Mouse (Mus musculus) c-Kit-positive CD71-negative TER-119-negative erythroid progenitor cells, embryonic 14.5 days (primary cell): ENCODE data around the gene Kcnq5.
"Not testable (repeated sequence)": the region's sequence is repeated elsewhere in the genome, so short reads cannot be mapped to it uniquely, and the experiment has no call there.

Source experiments
- DNase-seq: peaks from one replicate; pipeline ENCODE4 v3.0.0-alpha.2; 2013; ENCODE audit warnings: low read depth

Kcnq5 gene

DNA sequence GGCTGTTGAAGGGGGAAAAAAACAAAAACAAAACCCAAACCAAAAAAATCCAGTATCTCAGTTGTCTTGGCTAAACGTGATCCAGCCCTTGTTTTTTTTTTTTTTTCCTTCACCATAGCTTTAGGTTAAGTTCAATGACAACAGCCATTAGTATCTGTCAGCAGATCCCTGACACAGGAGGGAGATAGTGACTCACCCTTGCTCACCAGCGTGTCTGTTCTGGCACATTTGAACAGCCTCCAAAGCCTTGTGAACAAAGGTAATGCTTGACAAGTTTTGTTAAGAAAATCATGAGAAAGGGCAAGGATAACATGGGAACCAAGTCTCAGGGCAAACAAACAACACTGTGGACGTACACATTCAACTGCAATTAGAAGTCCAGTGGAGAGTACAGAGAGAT, 123.2 kb downstream of the Kcnq5 start:
- no peak for DNase-seq

DNA sequence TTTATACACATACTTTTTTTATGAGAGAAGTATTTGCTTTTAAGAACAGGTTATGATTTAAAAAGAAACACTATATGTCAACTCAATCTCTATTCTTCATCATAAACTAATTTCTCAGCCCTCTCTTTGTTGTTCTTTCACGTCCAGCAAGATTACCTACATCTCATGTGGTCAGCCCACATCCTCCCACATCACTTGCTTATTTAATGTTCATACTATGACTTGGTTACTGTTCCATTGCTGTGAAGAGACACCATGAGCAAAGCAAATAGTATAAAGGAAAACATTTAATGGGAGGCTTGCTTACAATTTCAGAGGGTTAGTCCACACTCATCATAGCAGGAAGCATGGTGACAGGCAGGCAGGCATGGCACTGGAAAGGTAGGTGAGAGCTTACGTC, 124.4 kb downstream of the Kcnq5 start:
- DNase-seq = no peak

DNA sequence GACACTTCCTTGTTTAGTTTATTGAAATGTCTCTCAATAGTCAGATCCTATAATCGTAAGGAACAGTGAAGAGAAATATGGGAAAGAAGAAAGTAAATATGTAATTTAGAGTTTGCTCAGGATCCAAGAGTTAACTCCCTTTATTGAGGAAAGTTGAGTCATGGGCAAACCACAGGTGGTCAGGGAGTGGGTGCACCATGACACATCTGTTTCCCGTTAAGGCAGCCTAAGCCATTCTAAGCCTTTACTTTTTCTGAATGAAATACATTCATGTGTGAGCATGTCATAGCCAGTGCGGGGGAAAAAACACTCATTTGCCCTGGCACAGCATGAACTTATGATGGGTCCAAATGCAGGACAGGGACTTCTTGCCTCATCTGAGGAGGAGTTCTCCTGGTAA, 125.4 kb downstream of the Kcnq5 start:
- DNase-seq = no peak

GRCm38 (mm10) chr1:21829909-21830455, 131.8 kb downstream of the Kcnq5 start:
- DNase-seq = no peak

DNA sequence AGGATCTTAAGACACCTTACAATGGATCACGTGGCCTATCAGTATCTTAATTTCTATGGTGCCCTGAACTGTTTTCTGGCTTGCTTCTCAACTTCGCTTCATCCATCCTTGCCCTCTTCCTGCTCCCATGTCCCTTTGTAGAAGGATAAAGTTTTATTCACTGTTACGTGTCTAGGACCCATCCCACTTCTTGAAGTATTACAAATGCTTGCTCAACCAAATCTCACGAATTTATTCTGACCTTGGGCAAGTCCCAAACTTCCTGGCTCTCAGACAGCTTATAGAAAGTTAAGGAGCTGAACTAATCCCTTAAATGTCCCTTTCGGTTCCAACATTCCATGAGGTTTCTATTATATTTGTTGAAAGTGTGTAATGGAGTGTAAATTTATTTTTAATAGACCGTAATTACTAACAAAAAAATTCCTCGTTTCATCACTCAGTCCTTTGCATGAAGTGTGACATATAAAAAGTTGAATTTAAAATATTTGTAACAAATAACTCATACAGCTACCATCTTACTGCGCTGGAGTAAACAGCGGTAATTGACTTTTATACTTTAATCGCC, 141.6 kb downstream of the Kcnq5 start:
- no peak for DNase-seq

DNA sequence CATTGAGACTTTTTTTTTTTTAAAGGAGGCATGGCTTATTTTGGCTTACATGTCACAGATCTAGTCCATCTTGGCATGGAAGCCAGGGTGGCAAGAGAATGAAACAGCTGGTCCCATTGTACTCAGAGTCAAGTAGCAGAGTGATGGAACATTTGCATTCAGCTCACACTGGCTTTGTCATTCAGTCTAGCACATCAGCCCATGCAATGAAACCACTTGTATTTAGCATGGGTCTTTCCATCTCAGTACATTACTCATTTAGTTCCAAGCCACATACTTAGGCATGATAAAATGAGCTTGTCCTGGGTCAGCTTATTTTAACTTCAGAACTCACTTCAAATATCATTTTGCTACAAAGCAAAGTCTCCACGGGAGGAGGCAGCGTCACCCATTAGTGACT, 156.7 kb downstream of the Kcnq5 start:
- no peak for DNase-seq

- no peak for DNase-seq
These were observed 157.3 kb downstream of the Kcnq5 start for GRCm38 (mm10) chr1:21804477-21804866.

DNA sequence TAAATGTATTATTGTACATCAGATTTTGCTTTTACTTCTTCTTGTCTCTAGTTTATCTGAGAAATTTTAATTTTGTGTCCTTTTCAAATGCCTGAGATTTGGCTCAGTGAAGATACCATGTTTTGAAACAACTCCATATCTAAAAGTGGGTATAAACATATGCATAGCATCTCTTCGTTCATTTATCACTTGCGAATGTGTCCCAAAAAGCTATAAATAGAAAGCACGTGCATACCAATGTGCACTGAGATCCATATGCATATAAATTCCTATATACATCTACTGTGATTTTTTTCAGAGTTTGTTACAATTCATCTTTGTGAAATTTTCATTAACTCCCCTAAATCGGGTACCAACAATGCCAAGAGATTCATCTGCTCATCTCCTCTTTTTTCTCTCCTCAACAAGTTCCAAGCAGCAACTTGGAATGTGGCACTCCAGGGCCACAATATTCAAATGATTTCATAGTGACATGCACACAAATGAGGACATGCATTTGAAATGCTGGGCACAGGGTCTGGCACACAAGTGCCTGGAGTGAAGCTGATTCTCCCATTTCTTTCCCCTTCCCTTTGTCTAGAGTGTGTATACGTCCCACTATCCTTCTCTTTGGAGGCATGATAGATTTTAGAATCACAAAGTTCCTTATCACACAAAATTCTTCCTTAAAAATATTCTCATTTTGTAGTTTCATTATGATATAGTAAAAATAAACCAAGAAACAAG, 157.8 kb downstream of the Kcnq5 start:
- no peak for DNase-seq

- no peak for DNase-seq
These were observed 181.0 kb downstream of the Kcnq5 start for GRCm38 (mm10) chr1:21780746-21781145.

DNA sequence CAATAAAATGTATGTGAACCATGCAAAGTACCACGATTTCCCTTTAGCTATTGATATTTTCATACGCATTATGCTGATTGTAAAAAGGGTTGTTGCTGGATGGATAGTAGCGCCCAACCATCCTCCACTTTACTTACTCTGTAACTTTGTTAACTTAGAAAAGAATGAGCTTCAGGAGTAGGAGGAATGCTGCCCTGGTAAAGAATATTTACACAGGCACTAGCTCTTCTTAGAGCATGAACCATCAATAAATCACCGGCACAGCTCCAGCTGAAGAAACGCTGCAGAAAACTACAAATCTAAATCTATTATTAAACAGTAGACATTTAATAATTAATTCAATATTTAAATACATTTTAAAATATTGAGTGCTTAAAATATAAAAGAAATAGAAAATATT, 184.2 kb downstream of the Kcnq5 start:
- DNase-seq = no peak

- no peak for DNase-seq
These were observed 187.8 kb downstream of the Kcnq5 start for GRCm38 (mm10) chr1:21773931-21774330.

GRCm38 (mm10) chr1:21770494-21770893, 191.2 kb downstream of the Kcnq5 start:
- DNase-seq = no peak

GRCm38 (mm10) chr1:21749297-21749696, 212.4 kb downstream of the Kcnq5 start:
- DNase-seq = no peak

DNA sequence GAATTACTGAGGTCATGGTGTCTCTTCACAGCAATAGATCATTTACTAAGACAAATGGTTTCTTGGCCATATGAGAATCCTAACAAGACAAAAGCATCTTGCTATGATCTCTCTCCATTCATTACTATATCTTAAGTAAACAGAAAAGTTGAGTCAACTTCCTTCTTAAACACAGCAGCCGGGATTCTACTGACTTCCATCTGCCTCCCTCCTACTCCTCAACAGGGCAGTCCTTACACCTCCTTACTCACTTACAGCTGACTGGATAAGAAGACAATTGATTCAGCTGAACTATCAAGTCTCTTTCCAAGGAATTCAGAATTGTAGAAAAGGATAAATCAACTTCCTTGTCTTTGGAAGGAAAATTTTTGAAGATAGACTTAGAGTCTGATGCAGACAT, 232.6 kb downstream of the Kcnq5 start:
- DNase-seq = no peak

DNA sequence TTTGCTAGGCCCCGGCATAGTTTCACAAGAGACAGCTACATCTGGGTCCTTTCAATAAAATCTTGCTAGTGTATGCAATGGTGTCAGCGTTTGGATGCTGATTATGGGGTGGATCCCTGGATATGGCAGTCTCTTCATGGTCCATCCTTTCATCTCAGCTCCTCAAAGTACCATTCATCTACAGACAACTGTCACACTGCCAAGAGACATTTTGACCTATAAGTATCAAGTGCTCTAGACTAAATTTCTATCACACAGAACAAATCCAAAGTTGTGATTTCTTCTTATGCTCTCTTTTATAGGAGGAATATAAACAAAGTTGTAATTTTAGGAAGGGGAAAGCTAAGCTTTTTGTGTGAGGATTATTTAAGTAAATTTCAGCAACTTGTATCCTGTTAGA, 238.5 kb downstream of the Kcnq5 start:
- not testable (repeated sequence) for DNase-seq

DNA sequence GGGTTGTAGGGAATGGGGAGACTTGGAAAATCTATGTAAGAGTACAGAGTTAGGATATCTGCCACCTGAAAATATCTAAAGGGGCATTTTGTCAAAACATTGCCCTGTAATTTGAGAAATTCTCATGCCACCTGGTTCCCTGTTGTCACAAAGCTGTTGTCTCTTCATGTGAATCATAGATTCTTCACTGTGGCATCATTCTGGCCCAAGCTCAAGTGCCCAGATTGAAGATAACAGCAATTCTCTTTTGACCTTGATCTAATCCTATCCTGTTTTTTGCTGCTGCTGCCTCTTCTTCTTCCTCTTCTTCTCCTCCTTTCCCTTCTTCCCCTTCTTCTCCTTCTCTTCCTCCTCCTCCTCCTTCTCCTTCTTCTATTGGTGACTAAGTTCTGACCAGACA, 240.5 kb downstream of the Kcnq5 start:
- no peak for DNase-seq

GRCm38 (mm10) chr1:21714816-21715215, 246.9 kb downstream of the Kcnq5 start:
- no peak for DNase-seq

GRCm38 (mm10) chr1:21712711-21713110, 249.0 kb downstream of the Kcnq5 start:
- no peak for DNase-seq

- no peak for DNase-seq
These were observed 271.3 kb downstream of the Kcnq5 start for GRCm38 (mm10) chr1:21690458-21690857.

GRCm38 (mm10) chr1:21688918-21689317, 272.8 kb downstream of the Kcnq5 start:
- no peak for DNase-seq

DNA sequence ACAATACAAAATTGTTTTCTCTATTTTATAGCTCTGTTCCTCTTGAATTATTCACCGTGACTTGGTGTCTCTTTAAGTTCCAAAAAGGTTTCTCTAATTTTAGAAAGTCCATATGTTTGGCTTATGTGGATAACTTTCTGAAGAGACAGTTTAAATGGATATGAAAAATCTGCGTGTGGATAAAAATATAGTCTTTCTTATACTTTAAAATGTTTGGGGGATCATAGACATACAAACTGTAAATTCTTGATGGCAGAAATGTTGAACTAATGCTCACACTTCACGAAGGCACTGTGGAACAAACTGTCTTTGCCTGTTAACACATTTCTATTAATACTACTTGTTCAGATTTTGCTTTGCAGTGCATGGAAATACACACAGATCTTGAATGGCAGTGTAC, 277.3 kb downstream of the Kcnq5 start:
- no peak for DNase-seq

GRCm38 (mm10) chr1:21676805-21677204, 284.9 kb downstream of the Kcnq5 start:
- no peak for DNase-seq

DNA sequence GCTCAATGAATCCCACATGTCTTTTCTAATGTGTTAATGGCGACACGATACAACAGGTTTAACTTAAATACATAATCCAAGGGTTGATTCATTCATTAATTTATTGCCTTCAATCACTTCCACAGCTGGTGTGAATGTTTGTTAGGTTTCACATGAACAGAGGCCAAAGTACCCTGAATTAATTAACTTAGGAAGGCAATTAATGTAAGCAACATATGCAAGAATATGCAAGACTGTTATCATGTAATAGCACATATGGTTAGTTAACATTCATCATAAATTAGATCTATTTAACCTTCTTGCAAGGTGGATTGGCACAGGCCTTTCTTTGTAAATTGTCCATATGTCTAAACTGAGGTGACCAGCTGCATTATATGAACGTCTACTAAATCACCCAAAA, 300.9 kb downstream of the Kcnq5 start:
- DNase-seq = no peak

GRCm38 (mm10) chr1:21650820-21651219, 310.9 kb downstream of the Kcnq5 start:
- DNase-seq = no peak
